Mouse (Mus musculus) heart, adult 18-20 months (tissue): ENCODE results near the gene Cnp. TPM values are rescaled to one million over a fixed set of nuclear protein-coding genes. Genes with fewer than 3 reads are reported as not detected.
A peak's percentile ranks its signal among the peaks of the same experiment; 100 is the strongest.
"Not testable (repeated sequence)": the region's sequence is repeated elsewhere in the genome, so short reads cannot be mapped to it uniquely, and the experiment has no call there.

Experiments
- DNase-seq, 2 experiments: peaks; one replicate each; pipeline ENCODE4 v3.0.0; 2021 to 2022; ENCODE audit warnings: mixed read lengths in 1 of 2
- total RNA-seq, 2 experiments: library from RNA; stranded (reverse); gene quantifications; 2 replicates each; pipeline ENCODE4 v1.2.3; 2021

Gene Cnp
- total RNA-seq, 2 experiments from 2014 or later: 6.1 to 7.7 TPM

DNA sequence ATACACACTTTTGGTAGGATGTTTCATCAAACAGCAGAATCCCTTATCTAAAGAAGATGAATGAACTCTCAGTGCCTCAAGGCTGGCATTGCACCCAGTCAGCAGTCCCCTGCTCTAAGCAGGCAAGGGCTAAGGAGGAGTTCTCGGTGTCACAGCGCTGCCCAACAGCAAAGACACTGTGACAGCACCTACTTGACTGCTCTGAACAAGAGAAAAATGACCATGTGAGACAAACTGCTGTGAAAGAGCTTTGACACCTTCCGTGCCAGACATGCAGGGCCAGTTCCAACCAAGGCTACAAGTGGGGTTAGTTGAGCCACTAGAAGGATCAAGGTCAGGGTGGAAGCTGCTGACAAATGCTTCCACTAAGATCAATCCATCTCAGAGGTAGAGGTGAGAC lies 10.4 kb downstream of the Cnp start:
- DNase-seq: no peak

DNA sequence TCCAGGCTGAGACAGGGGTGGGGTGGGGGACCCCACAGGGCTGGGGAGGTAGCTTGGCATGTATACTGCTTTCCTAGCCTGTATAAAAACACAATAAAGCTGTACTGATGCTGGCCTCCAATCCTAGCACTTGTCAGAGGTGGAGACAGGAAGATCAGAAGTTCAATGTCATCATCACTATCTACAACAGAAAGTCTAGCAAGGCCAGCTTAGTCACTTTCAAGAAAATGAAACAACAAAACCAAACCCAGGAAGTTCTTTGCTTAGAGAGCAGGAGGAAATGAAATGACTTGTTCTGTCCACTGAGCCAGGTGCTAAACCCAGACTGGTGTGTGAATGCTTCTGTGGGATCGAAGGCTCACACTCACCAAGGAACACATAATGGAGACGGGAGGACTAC lies 13.8 kb downstream of the Cnp start:
- no peak for DNase-seq

DNA sequence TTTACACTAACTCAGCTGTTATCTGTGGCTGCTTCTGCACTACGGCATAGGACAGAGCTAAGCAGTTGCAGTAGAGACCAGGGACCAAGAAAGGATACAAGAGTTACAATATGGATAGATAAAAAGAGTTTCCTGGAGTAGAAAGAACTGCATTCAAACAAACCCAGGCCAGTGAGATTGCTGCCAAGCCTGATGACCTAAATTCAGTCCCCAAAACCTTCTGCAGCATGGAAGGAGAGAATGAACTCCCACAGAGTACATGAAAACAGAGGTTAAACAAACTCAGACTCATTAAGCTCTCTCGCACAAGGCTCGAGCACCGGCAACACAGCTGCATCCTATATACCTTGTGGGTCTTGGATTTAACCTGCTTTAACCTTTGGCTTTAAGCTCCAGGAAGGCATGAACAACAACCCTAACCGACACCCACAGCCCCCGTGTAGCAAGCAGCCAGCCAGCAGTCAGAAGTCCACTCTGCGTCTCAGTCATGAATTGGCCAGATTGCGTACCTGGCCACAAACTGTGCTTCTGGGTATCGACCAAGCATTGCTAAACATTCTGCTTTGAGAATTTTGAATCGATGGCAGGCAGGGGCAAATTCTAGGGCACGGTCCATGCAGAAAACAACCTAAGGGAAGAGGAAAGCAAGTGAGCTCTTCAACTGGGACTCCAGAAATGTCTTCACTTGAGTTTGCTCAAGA lies 17.8 kb downstream of the Cnp start:
- DNase-seq: no peak

DNA sequence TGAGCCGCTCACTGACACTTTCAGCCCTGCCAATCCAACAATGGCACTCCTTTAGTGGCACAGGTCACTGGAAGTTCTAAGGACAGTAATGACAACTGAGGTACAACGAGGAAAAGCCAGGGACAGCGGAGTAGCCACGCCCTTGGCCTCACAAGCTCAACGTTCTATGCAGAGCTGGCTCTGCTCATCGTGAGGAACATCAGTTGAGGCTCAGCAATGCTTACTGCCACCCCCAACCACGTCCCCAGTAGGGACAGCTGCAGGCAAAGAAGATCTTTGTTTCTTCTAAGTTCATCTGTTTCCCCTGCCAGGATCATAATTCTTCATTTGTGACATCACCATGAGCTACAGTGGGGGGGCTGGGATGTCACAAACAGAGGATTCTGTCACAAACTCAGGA lies 19.9 kb downstream of the Cnp start:
- DNase-seq: no peak

DNA sequence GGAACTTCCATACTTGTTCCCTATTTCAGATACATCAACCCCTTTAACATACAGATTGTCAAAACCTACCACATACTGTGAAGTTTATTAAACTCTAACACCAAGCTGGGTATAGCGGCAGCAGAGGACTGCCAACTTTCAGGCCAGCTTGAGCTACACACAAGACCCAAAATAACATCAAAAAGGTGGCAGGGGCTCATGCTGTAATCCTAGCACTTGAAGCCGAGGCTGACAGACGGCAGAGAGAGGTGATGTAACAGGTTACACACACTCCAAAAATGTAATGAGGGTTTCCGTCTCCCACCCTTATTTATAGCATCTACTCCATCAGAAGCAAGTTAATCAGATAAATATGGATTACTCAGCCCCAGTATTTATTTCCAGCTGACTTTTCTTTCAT lies 20.8 kb downstream of the Cnp start:
- no peak for DNase-seq

DNA sequence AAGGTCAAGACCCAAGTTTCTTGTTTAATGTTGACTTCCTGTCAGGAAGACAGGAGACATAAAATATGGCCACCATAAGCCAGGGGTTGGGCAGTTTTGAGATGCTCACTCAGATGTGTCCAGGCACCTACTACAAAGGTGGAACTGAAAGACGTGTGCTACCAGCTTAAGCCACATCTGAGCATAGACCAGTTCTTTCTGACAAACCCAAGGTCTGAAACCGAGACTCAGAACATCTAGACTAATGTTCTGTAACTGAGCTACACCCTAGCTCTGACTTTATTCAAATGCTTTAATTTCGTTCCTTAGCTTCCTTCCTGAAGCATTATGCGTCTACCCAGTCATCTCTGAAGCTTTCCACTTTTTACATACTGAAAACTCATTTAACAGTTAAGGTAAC lies 23.4 kb downstream of the Cnp start:
- DNase-seq: no peak

DNA sequence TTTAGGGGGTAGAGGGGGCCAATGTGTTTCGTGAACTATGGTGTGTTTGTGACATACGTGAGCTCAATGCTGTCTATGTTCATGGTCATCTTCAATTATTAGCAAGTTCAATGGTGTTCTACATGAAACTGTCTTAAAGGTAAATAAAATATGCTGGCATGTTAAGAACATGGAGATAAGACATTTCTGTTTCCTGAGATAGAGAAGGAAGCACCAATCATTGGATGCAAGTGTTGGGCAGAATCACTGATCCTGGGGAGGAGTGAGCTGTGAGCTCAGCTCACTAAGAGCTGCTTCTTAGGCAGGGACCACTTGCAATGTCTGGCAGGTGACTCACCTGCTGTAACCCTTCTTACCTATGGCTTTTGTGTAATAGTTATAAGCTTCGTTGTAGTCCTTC lies 26.7 kb downstream of the Cnp start:
- DNase-seq: no peak

DNA sequence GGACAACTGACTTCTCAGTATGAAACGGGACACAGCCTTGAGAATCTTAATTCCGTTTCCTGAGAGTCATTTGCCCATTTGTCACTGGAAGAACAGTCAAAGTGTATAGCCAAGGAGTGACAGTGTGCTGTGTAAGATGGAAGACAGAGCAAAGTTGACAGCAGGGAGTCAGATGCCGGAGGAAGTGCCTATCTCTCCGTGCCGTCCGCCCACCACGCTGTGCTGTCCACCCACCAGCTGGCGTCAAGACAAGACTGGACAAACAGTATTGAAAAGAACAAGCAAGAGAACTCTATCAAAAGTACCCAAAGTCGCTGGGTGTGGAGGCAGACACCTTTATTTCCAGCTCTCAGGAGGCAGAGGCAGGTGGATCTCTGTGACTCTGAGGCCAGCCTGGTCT lies 28.5 kb downstream of the Cnp start:
- no peak for DNase-seq

DNA sequence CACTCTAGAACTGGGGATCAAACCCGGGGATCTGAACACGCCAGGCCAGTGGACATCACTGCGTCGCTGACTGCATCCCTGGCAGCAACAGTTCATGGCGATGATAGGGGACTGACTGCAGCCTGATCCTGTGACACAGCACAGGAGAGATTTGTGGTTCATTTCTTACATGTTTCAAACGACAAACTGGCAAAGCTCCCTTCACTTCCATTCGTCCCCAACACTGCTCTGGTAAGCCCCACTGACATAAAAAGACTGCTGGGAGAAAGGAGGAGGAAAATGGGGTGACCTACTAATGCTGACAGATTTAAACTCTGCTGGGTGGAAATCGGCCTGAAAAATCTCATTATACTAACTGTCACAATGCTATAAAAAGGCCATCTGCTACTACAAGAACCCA lies 29.1 kb downstream of the Cnp start:
- DNase-seq: no peak

DNA sequence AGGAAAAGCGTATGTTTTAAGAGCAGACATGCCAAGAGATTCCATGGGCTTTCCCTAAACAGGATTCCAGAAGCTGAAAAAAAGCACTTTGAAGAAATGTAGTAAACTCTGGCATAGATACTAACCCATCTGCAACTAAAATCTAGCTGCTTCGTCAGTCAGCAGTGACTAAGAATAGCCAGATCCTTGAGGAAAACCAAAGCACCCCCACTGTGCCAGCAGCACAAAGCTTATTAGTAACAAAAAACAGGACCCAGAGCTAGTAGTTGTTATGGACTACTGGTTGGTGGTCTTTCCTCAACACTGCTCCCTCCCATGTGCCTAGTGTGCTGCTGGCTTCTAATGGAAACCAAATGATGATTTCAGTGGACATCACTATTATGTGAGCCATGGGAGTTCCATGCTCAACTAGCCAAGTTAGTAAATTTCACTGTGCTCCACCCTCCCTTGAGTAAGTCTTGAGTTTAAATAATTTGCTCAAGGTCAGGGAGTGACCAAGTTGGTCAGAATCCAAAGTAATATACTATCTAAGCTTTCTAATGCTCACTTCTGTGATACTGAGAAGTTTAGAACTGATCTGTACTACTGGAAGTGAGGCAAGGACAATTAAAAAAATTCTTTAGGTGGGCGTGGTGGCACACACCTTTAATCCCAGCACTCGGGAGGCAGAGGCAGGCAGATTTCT lies 29.8 kb downstream of the Cnp start:
- DNase-seq: no peak

DNA sequence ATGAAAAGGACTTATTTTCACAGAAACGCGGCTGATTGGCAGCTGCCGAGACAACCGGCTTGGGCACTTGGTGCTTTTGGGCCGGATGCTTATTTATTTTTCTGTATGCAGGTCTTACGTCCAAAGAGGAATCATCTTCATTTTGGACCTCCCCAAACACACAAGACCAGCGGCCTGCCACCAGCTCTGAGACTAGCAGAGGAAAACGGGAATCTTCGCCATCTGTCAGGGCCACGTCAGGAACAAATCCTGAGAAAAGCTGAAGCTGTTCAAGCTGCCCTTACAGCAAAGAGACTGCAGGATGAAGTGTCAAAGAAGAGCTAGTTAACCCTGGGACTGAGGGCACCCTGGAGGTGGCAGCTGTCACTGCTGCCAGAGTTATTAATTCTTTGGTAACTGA lies 30.7 kb downstream of the Cnp start:
- DNase-seq: no peak

DNA sequence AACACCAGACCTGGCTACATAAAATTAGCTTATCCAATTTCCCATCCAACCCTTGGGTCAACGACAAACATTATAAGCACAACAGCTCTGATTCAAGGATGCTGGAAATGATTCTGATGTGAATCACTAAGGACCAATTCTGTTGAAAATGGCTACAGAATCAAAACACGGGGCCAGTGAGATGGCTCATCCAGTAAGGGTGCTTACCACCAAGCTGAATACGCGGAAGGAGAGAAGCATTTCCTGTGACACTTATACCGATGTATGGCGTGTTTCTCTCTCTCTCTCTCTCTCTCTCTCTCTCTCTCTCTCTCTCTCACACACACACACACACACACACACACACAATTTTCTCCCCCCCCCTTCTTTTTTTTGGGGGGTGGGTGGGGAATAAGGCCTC lies 32.4 kb downstream of the Cnp start:
- DNase-seq: no peak

DNA sequence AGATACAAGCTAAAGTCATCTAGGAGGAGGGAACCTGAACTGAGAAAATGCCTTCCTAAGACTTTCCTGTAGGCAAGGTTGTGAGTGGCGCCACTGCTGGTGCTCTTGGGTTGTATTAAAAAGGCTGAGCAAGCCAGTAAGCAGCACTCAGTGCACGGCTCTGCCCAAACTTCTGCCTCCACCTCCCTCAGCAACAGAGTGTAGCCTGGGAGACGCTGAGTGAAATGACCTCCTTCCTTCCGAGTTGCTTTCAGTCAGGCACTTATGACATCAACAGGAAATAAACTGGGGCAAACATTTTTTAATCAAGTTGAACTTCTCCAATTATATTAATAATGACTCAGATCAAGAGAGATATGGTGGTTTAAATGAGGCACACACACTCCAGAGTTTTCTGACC lies 34.1 kb downstream of the Cnp start:
- peak in 1 of 2 experiments; percentile 26 for DNase-seq

DNA sequence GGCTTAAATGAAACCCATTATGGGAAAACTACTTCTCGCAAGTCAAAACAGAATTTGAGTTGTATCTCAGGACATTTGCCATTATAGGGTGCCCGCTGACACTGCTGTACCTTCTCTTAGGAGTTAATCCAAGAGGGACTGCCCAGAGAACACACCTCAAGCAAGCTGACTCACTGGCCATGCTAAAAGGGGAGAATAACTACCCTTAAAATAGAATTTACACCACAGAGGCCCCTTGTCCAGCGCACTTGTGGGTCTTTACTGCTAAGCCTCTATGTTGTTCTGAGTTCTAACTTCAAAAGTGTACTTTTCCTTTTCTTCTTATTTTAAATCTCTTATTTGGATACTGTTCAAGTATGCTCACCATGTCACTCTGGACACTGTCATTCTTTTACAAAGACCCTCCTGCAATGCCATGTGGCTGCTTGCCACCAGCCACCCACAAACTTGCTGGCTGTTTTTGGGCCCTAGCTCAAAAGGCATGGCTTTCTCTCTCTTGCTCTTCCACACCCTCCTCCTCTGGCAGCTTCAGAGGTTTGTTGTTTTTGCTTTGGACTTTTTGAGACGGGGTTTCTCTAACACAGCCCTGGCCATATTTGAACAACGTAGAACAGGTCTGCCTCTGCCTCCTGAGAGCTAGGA lies 34.8 kb downstream of the Cnp start:
- no peak for DNase-seq

DNA sequence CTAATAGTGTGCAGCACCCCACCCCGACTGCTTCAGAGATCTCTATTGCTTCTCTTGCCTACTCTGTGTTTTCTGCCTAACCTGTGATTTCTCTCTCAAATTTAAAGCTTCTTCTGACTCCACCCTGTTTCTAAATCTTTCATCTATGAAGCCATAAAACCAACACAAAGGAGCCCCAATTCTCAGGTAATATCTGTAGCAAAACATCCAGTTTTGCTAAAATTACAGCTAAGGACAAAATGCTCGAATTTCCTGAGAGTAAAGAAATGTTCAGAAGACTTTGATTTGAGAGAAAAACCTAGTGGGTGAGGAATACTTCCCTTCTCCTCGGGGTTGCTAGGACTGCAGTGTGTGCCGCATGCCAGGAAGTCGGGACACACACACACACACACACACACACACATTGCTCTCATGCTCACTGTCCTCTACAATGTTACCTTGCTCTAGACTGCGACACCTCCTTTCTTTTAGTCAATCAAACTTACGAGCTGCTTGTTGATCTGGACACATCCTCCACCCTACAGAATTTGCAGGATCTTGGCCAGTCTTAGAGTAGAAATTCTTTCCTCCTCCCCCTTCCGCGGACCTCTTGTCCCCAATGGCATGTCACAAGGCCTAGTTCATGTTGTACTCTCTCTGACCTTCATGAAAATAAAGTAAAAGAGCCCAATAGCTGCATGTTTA lies 35.4 kb downstream of the Cnp start:
- DNase-seq: peak; percentile 56 to 66

DNA sequence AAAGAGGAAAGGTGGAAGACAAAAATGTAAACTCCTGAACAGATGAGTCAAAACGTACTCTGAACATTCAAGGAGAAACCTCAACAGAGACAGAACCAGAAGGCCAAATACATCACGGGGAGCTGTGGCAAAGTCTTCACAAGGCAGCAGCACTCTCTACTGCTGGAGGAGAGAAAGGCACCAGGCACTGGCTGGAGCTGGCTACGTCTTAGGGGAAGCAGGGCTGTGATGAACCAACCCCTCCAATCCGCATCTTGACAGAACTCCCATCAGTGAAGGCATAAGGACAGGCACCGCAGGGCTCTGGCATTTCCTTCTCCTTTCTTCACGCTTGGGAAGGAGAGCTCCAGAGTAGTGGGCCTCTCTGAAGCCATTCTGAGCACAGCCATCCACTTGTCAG lies 36.9 kb downstream of the Cnp start:
- no peak for DNase-seq

DNA sequence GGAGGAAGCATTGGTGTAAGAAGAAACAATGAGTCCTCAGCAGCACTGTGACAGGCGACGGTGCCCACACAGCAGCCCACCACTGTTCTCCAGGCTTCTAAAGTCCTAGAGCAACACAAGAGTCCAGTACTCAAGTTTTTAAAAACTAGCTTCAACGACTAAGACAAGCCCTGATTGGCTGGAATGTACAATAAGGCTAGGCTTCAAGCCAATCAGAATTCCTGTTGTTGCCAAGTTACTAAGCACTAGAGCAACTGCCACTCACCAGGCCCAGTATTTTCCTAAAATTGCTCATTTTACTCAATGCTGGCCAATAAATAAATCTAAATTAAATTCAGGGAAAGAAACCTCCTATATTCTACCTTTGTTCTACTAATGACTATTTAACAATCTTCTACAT lies 38.5 kb downstream of the Cnp start:
- DNase-seq: no peak

DNA sequence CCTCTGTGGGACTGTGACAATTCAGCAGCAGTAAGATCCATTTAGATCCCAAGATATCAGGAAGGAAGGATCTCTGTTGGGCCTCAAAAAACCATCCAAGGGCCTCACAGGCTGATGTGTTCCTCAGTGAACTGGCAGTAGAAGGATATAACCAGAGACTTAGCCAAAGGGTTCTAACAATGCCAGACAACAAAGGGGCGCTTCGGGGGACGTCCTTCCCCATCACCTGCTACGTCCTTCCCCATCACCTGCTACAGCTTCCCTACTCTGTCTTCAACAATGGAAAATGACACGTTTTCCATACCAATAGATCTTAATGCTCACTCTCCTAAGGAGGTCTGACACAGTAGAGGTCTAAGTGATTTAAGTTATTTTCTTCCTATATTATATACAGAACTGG lies 41.6 kb downstream of the Cnp start:
- no peak for DNase-seq

DNA sequence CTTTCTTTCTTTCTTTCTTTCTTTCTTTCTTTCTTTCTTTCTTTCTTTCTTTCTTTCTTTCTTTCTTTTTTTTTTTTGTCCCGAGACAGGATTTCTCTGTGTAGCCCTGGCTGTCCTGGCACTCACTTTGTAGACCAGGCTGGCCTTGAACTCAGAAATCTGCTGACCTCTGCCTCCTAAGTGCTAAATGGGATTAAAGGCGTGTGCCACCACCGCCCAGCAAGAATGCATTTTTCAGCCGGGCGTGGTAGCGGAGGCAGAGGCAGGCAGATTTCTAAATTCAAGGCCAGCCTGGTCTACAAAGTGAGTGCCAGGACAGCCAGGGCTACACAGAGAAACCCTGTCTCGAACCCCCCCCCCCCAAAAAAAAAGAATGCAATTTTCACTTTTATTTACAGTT lies 42.1 kb downstream of the Cnp start:
- not testable (repeated sequence) for DNase-seq

DNA sequence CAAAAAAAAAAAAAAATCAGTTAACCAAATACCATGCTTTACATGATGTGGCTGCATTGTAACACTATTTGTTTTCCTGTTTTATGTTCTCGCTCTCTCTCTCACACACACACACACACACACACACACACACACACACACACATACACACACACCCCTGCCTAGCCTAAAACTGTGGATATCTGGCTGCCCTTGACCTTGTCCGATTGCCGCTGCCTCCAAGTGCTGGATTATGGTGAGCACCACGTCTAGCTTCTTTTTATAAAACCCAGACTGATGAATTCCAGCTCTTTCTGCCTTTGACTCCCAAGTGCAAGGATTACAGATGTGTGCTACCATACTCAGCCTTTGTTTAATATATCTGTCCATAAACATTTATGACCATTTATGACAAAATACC lies 42.8 kb downstream of the Cnp start:
- DNase-seq: no peak

DNA sequence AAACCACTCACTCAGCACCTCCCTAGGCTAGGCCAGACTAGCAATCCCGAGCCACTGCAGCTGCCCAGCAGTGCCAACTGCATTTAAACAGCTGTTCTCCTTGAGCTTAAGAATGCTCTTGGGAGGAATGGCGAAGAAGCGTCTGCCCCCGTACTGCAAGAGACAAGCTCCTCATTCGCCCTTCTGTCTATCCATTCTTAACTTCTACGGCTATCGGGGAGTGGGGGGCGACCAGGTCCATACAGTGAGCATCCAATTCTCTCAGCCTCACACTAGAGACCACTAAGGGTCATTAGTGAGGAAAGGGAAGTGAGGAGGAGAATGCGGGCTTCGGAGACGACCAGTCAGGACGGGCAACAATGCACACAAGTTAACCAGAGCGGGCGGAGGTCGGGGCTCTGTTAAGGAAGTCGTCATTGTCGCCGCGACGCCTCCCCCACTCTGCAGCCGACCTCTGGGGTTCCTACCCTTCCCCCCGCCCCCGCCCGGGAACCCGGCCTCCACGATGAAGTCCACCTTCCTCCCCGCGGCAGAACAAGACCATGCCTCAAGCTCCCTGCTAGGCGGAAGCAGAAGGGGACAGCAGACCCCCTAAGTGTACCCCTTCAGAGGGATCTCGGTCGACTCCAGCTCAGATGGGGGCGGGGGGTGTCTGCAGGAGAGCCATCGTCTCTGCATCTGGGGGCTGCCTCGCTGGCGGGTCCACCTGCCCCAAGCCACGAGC lies 44.2 kb downstream of the Cnp start, which contains the start of gene Nkiras2:
Gene Nkiras2 (plus strand): TSS at position 484 of the 724 bp plus-strand sequence.
- peak in 1 of 2 experiments; percentile 66 for DNase-seq

DNA sequence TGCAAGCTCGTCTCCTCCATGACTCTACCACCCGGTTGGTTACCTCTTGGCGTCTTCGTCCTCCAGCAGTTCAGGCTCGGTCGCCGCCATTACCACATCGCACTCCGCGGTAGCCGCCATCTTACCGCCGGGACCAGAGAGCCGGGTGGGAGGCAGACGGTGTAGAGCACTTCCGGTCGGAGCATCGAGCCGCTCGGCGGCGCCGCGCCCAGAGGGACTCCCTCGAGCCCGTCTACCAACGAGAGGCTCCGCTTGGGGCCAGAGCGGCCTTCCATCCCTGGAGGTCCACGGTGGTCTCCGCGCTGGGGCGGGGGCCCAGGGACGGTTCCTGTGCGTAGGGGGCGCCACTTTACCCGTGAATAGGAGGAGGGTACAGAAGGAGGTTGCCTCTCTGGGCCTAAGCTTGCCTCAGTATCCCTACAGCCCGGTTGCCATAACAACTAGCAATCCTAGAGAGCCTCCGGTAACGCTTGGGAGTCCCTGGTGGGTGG lies 44.8 kb downstream of the Cnp start:
- peak; percentile 96 to 97 for DNase-seq
